Mouse (Mus musculus): ENCODE data around the gene Gzme. TPM values are rescaled to one million over a fixed set of nuclear protein-coding genes. Genes with fewer than 3 reads are reported as not detected.

Gzme gene
- total RNA-seq, 4 experiments from 2014 or later = not detected

Small RNA genes within 50 kb of the gene (microRNA-seq; reads per million reads assigned to microRNA genes)
- gene Mir6949 = not detected

Other genes with a start within 250 kb of the Gzme start
- not detected for gene Cbln3, start 236.2 kb downstream of the Gzme start, total RNA-seq (2022)
- gene Khnyn, start 235.7 kb downstream of the Gzme start, total RNA-seq (2022) = 1 to 10 TPM; 4.4 to 6.3 (median 4.9) TPM
- 100 to 1,000 TPM; 137 to 151 (median 145) TPM for gene Sdr39u1, start 220.3 kb downstream of the Gzme start, total RNA-seq (2022)
- 1 to 10 TPM in 3 of 4 experiments, under 1 TPM in 1; 0.99 to 5.3 (median 1.8) TPM for gene Cma1, start 175.9 kb downstream of the Gzme start, total RNA-seq (2022)
- gene Cma2, start 169.6 kb downstream of the Gzme start, total RNA-seq (2022) = not detected
- not detected for gene Mcpt1, start 102.7 kb downstream of the Gzme start, total RNA-seq (2022)
- gene Mcpt9, start 90.1 kb downstream of the Gzme start, total RNA-seq (2022) = not detected
- not detected for gene Mcpt2, start 78.6 kb downstream of the Gzme start, total RNA-seq (2022)
- 1 to 10 TPM in 3 of 4 experiments, under 1 TPM in 1; 0.53 to 2.6 (median 1.8) TPM for gene Mcpt4, start 58.3 kb downstream of the Gzme start, total RNA-seq (2022)
- gene Mcpt8, start 35.4 kb downstream of the Gzme start, total RNA-seq (2022) = not detected
- gene Ctsg, start 18.1 kb downstream of the Gzme start, total RNA-seq (2022) = not detected
- not detected for gene Gzmd, start 12.0 kb upstream of the Gzme start, total RNA-seq (2022)
- gene Gzmg, start 39.0 kb upstream of the Gzme start, total RNA-seq (2022) = not detected
- gene Gzmn, start 54.0 kb upstream of the Gzme start, total RNA-seq (2022) = not detected
- not detected for gene Gzmf, start 90.8 kb upstream of the Gzme start, total RNA-seq (2022)
- gene Gzmc, start 114.0 kb upstream of the Gzme start, total RNA-seq (2022) = not detected
- not detected for gene Gzmb, start 141.6 kb upstream of the Gzme start, total RNA-seq (2022)
- not detected for gene Atp12a, start 244.4 kb upstream of the Gzme start, total RNA-seq (2022)